Mouse (Mus musculus) liver, embryonic 11.5 days (tissue): ENCODE measurements at regions not wholly inside any gene's neighbourhood (a gene's known extent, or its start where the extent isn't known, plus 50 kb on each side); places are given as distances from the start of the nearest gene placed in this dataset.
"Not testable (repeated sequence)": the region's sequence is repeated elsewhere in the genome, so short reads cannot be mapped to it uniquely, and the experiment has no call there.

Experiments
- ATAC-seq: fragments of 200-750 bp; cut with Nextera tagmentation; replicated peaks from 2 replicates; pipeline ENCODE4 v1.8.0; 2017; ENCODE audit warnings: moderate number of reproducible peaks, mild to moderate bottlenecking, moderate TSS enrichment, moderate library complexity; ENCODE audit not compliant: low FRiP score
- DNase-seq: peaks from one replicate; pipeline ENCODE4 v3.0.0-alpha.2; 2017; ENCODE audit warnings: low spot score
- H3K27ac ChIP-seq: fragments of 300-500 bp; sonication (generic); 2 replicates; pipeline ENCODE4 v1.5.1; 2014; ENCODE audit warnings: mild to moderate bottlenecking, low read depth, low read length, control low read depth
- H3K27me3 ChIP-seq: fragments of 300-500 bp; sonication (generic); replicated peaks from 2 replicates; pipeline ENCODE4 v1.6.1; 2014; ENCODE audit warnings: low read length, mixed read lengths; ENCODE audit not compliant: control insufficient read depth, insufficient read depth
- H3K36me3 ChIP-seq: fragments of 300-500 bp; sonication (generic); 2 replicates; pipeline ENCODE4 v1.6.1; 2014; ENCODE audit warnings: mild to moderate bottlenecking, low read length, moderate library complexity, mixed read lengths; ENCODE audit not compliant: control insufficient read depth, insufficient read depth
- H3K4me1 ChIP-seq: fragments of 300-500 bp; sonication (generic); replicated peaks from 2 replicates; pipeline ENCODE4 v1.6.1; 2014; ENCODE audit warnings: low read length, mixed read lengths; ENCODE audit not compliant: control insufficient read depth, insufficient read depth
- H3K4me2 ChIP-seq: fragments of 300-500 bp; sonication (generic); 2 replicates; pipeline ENCODE4 v1.6.1; 2014; ENCODE audit warnings: mild to moderate bottlenecking, control low read depth, moderate library complexity
- H3K4me3 ChIP-seq: fragments of 300-500 bp; sonication (generic); 2 replicates; pipeline ENCODE4 v1.5.1; 2014; ENCODE audit warnings: low read depth, low read length, control low read depth
- H3K9ac ChIP-seq: fragments of 300-500 bp; sonication (generic); 2 replicates; pipeline ENCODE4 v1.6.1; 2014; ENCODE audit warnings: low read depth, low read length, control low read depth
- H3K9me3 ChIP-seq: fragments of 300-500 bp; sonication (generic); 2 replicates; pipeline ENCODE4 v1.6.1; 2016; ENCODE audit warnings: low read length, inconsistent platforms, mixed read lengths; ENCODE audit not compliant: control insufficient read depth
- WGBS: fragments of 180-500 bp; shearing (Covaris S2); extraction: QIAGEN DNeasy Blood & Tissue Kit; methylation state at CpG from one replicate; pipeline ENCODE4 v1.1.7; 2014; 5-methylcytosine and 5-hydroxymethylcytosine counted together

DNA sequence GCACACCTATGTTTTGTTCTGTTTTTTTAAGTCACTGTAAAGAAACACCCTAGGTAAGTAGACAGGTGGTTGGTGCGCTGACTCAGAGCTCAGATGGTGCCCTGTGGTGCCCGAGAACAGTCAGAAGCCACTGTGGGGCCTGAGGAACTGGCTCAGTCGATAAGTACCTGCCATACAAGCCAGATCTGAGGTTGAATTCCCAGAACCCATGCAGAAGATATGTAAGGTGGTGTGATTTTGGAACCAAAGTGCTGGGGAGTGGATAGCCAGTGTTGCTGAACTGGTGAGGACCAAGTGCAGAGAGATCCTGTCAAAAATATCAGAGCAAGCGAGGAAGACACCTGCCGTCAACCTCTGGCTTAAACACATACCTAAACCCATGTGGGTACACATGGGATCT is 65.4 kb downstream of the Chst1 start:
- H3K4me3 ChIP-seq = no peak overlapping the region
- DNase-seq = no peak
- H3K9ac ChIP-seq = no peak overlapping the region
- no peak overlapping the region for H3K27ac ChIP-seq
- no peak overlapping the region for H3K4me2 ChIP-seq
- peaks cover 15% of the 10 kb centered on the region for H3K4me1 ChIP-seq
- no peaks in the 10 kb centered on the region for H3K36me3 ChIP-seq
- WGBS = 58% methylated on average over 5 of the region's 5 CpGs
- ATAC-seq = no peak
- no peaks in the 10 kb centered on the region for H3K27me3 ChIP-seq
- H3K9me3 ChIP-seq = no peaks in the 10 kb centered on the region

- DNase-seq (peak; percentile 37), ATAC-seq (peak; percentile 87)
- Histone ChIP-seq H3K36me3 (no peaks in the 10 kb centered on the region), H3K4me2 (no peak overlapping the region), H3K27ac (no peak overlapping the region), H3K4me1 (peaks cover 15% of the 10 kb centered on the region), H3K27me3 (peaks cover 2% of the 10 kb centered on the region; the same call in 1 of the 2 replicates), H3K9me3 (no peaks in the 10 kb centered on the region), H3K9ac (no peak overlapping the region), H3K4me3 (no peak overlapping the region)
- 29% methylated on average over 1 of the region's 1 CpGs for WGBS
These were observed 67.7 kb downstream of the Chst1 start for GRCm38 (mm10) chr2:92667192-92667591.

DNA sequence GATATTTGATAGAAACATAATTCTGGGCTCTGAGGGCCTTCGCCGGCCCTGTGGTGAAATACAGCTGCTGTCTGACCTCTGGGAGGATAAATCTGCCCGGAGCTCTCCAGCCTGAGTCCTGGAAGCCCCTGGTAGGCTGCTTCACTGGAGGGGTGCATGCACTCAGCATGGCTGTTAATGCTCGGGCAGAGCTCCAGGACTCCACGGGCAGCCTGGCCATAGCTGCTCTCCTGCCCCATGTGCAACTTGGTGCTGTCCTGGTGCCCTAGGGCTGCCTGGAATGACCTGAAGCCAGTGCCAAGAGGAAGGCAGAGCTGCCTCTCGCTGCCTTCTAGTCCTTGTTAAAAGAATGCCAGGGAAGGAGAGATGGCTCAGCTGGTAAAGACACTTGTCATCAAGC is 68.2 kb downstream of the Chst1 start:
- Histone ChIP-seq H3K4me3 (no peak overlapping the region), H3K36me3 (no peaks in the 10 kb centered on the region), H3K4me1 (peaks cover 15% of the 10 kb centered on the region), H3K27ac (no peak overlapping the region; the same call in 1 of the 2 replicates), H3K27me3 (peaks cover 3% of the 10 kb centered on the region; the same call in 1 of the 2 replicates), H3K4me2 (no peak overlapping the region), H3K9ac (no peak overlapping the region), H3K9me3 (no peaks in the 10 kb centered on the region)
- ATAC-seq (no peak), DNase-seq (no peak)
- 57% methylated on average over 6 of the region's 6 CpGs for WGBS

GRCm38 (mm10) chr2:92669431-92670081 is 70.0 kb downstream of the Chst1 start:
- not testable (repeated sequence) for DNase-seq, ATAC-seq, H3K9me3 ChIP-seq, H3K27me3 ChIP-seq, H3K4me2 ChIP-seq, H3K9ac ChIP-seq, H3K36me3 ChIP-seq, H3K4me3 ChIP-seq, H3K27ac ChIP-seq
- H3K4me1 ChIP-seq = peaks cover 15% of the 10 kb centered on the region
- 45% methylated on average over 9 of the region's 10 CpGs for WGBS

- H3K4me3 ChIP-seq = no peak overlapping the region
- no peak overlapping the region for H3K9ac ChIP-seq
- no peak overlapping the region for H3K4me2 ChIP-seq
- peaks cover 14% of the 10 kb centered on the region for H3K4me1 ChIP-seq
- 33% methylated on average over 5 of the region's 5 CpGs for WGBS
- peak; percentile 64 for DNase-seq
- H3K27me3 ChIP-seq = peaks cover 9% of the 10 kb centered on the region
- H3K9me3 ChIP-seq = no peaks in the 10 kb centered on the region
- H3K27ac ChIP-seq = no peak overlapping the region
- no peaks in the 10 kb centered on the region for H3K36me3 ChIP-seq
- ATAC-seq = no peak
These were observed 72.1 kb downstream of the Chst1 start for GRCm38 (mm10) chr2:92671586-92671985.

GRCm38 (mm10) chr2:92672106-92672505 is 72.6 kb downstream of the Chst1 start:
- Histone ChIP-seq H3K9me3 (no peaks in the 10 kb centered on the region), H3K4me2 (no peak overlapping the region), H3K9ac (no peak overlapping the region), H3K4me3 (no peak overlapping the region), H3K27me3 (peaks cover 9% of the 10 kb centered on the region), H3K36me3 (no peaks in the 10 kb centered on the region), H3K4me1 (peaks cover 9% of the 10 kb centered on the region), H3K27ac (no peak overlapping the region)
- no peak for ATAC-seq
- DNase-seq = no peak
- 58% methylated on average over 4 of the region's 4 CpGs for WGBS

DNA sequence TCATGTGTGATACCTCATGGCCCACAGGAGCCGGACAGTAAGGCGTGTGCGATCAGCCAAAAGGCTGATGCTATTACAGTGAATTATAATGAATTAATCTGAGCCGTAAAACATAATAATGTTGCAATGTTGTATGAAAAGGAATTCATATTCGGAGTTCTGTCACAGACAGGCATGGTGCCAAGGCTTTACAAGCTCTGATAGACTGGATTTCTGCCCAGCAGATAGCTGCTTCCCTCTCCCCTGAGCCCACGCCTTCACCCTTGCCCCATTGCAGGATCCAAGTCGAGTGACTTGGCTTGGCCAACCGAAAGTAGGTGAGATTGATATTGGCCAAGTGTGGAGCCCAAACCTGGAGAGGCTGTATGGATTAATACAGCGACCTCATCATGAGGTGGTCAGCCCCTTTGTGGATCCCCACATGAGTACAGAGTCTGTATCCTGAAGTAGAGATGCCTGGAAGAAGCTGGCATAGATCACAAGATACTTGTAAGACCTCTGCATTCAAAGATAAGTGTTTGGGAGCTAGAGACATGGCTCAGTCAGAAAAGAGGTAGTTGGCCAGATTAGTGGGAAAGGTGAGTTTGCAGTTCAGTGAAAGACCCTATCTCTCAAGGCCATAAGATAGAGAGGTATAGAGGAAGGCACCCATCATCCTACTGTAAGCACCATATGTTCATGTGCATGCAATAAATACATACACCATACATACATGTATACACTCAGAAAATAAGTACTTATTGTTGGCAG is 73.7 kb downstream of the Chst1 start:
- no peaks in the 10 kb centered on the region for H3K36me3 ChIP-seq
- DNase-seq = no peak
- no peak overlapping the region for H3K9ac ChIP-seq
- ATAC-seq = no peak
- H3K9me3 ChIP-seq = no peaks in the 10 kb centered on the region
- no peak overlapping the region for H3K27ac ChIP-seq
- no peaks in the 10 kb centered on the region for H3K4me1 ChIP-seq
- H3K4me2 ChIP-seq = no peak overlapping the region
- H3K4me3 ChIP-seq = no peak overlapping the region
- 82% methylated on average over 9 of the region's 9 CpGs for whole genome bisulfite sequencing
- H3K27me3 ChIP-seq = peaks cover 9% of the 10 kb centered on the region

DNA sequence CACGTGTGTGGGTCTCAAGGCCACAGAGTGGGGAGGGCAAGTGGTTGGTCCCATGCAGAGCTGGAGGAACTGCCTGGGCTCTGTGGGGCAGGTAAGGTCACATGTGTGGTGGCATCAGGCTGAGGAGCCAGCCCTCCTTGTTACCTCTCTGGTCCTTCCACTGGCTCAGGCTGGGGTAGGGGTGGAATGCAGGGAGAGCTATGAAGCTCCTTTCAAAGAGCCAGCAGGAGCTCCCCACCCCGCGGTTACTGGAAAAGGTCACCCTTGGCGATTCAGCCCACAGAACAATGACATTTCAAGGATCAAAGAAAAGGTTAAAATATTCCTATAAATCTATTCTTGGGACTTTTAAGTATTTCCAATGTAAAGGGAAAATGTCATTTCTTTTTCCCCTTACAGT is 74.4 kb downstream of the Chst1 start:
- ATAC-seq = no peak

GRCm38 (mm10) chr2:92675247-92675646 is 75.7 kb downstream of the Chst1 start:
- ATAC-seq = no peak
- H3K9ac ChIP-seq = no peak overlapping the region
- H3K4me2 ChIP-seq = no peak overlapping the region
- no peak overlapping the region for H3K27ac ChIP-seq
- H3K27me3 ChIP-seq = peaks cover 9% of the 10 kb centered on the region
- WGBS = 48% methylated on average over 9 of the region's 9 CpGs
- H3K4me1 ChIP-seq = peaks cover 13% of the 10 kb centered on the region
- H3K4me3 ChIP-seq = no peak overlapping the region
- no peaks in the 10 kb centered on the region for H3K36me3 ChIP-seq
- no peak for DNase-seq
- no peaks in the 10 kb centered on the region for H3K9me3 ChIP-seq

More for the DNA sequence above, 74.4 kb downstream of the Chst1 start:
- H3K4me1 ChIP-seq = peaks cover 6% of the 10 kb centered on the region; the same call in 1 of the 2 replicates
- WGBS = 31% methylated on average over 4 of the region's 4 CpGs
- no peak overlapping the region for H3K4me3 ChIP-seq
- H3K4me2 ChIP-seq = no peak overlapping the region
- no peaks in the 10 kb centered on the region for H3K36me3 ChIP-seq
- no peak for DNase-seq
- peaks cover 9% of the 10 kb centered on the region for H3K27me3 ChIP-seq
- H3K9ac ChIP-seq = no peak overlapping the region
- no peak overlapping the region for H3K27ac ChIP-seq
- H3K9me3 ChIP-seq = no peaks in the 10 kb centered on the region
